Comparison of ENCODE assay signal across 8 mouse cellular contexts in the genomic region with DNA sequence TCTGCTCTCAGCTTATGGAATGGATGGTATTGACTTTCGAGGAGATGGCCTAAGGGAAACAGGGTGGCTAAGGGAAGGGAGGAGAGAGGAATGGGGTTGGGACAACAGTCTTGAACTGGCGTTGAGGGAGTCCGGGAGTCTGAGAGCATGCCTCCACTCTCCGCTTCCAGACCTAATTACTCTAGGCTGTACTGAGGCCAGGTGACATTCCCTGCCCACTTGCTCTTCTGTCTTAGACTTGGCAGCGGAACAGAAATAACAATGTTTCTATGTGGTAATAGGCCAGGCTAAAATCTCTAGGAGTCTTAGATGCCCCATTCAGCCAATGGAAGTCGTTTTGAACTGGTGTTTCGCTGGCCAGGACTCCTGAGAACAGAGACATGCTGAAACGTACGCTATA. TPM values are rescaled to one million over a fixed set of nuclear protein-coding genes. Genes with fewer than 3 reads are reported as not detected.
DNase-seq lines count a peak whose midpoint lies in the region; ATAC-seq and TF ChIP-seq lines count a peak whose summit lies in the region.

No protein-coding gene starts in this region.

- peak; percentile 74 for DNase-seq in liver, adult 2 months (ENCODE audit: extremely low read depth, low read depth, low spot score)
- DNase-seq in liver = no peak
- no peak for DNase-seq in yolk sac, embryonic 10.5 days (ENCODE audit: low spot score)
- DNase-seq in urinary bladder, adult 2 months (ENCODE audit: low spot score) = no peak
- no peak for DNase-seq in layer of hippocampus, postnatal 10 days (ENCODE audit: low spot score in 2 of 2)

- no peak for TF ChIP-seq CTCF in liver, adult 2 months (IDR thresholded peaks at IDR 0.05; ENCODE audit: low read depth, low read length)

- ATAC-seq in embryonic facial prominence, embryonic 12.5 days (ENCODE audit: insufficient number of reproducible peaks, insufficient read depth, low FRiP score, low TSS enrichment) = no peak
- ATAC-seq in intestine, embryonic 15.5 days = no peak
- ATAC-seq in neural tube, embryonic 14.5 days (ENCODE audit: low read depth) = no peak

- TF ChIP-seq POLR2A in liver, adult 2 months (IDR thresholded peaks at IDR 0.05; ENCODE audit: extremely low read depth, insufficient read depth, low read length) = no peak

- 0 out of 2 replicates have a peak overlapping the region, but pooled peaks have one; percentile 1 for H3K27ac ChIP-seq in liver, adult 2 months (replicated peaks; ENCODE audit: insufficient read depth, low read depth, low read length)
- 0 out of 2 replicates have a peak overlapping the region, but pooled peaks have one; percentile 11 for H3K27ac ChIP-seq in embryonic facial prominence, embryonic 12.5 days
- no peak overlapping the region for H3K27ac ChIP-seq in intestine, embryonic 15.5 days
- no peak overlapping the region for H3K27ac ChIP-seq in neural tube, embryonic 14.5 days (ENCODE audit: low read depth, low read length)

- H3K4me1 ChIP-seq in liver, adult 2 months (ENCODE audit: control insufficient read depth, insufficient read depth, low read length) = peaks cover 13% of the 10 kb centered on the region
- H3K4me1 ChIP-seq in embryonic facial prominence, embryonic 12.5 days = peaks cover 6% of the 10 kb centered on the region
- peaks cover 6% of the 10 kb centered on the region; the same call in 1 of the 2 replicates for H3K4me1 ChIP-seq in intestine, embryonic 15.5 days (replicated peaks)
- H3K4me1 ChIP-seq in neural tube, embryonic 14.5 days (ENCODE audit: control insufficient read depth, insufficient read depth, low read length) = 0 out of 2 replicates have a peak, but pooled peaks cover 5% of the 10 kb centered on the region

- peak overlapping the region; percentile 70 for H3K4me2 ChIP-seq in embryonic facial prominence, embryonic 12.5 days (replicated peaks)
- H3K4me2 ChIP-seq in intestine, embryonic 15.5 days (replicated peaks) = peak overlapping the region; percentile 72
- H3K4me2 ChIP-seq in neural tube, embryonic 14.5 days (ENCODE audit: low read depth, low read length) = peak overlapping the region; percentile 59

- H3K79me2 ChIP-seq in liver, adult 2 months (ENCODE audit: control insufficient read depth, insufficient read depth, low read length) = no peaks in the 10 kb centered on the region

- H3K27me3 ChIP-seq in liver, adult 2 months (ENCODE audit: control insufficient read depth, insufficient read depth, low read length) = no peaks in the 10 kb centered on the region
- H3K27me3 ChIP-seq in embryonic facial prominence, embryonic 12.5 days = no peaks in the 10 kb centered on the region
- no peaks in the 10 kb centered on the region for H3K27me3 ChIP-seq in intestine, embryonic 15.5 days (replicated peaks)
- no peaks in the 10 kb centered on the region for H3K27me3 ChIP-seq in neural tube, embryonic 14.5 days (ENCODE audit: control insufficient read depth, insufficient read depth, low read length)

- 41% methylated on average over 9 of the region's 9 CpGs for WGBS in liver, adult 2 months
- WGBS in embryonic facial prominence, embryonic 12.5 days = 80% methylated on average over 9 of the region's 9 CpGs
- WGBS in intestine, embryonic 15.5 days = 71% methylated on average over 9 of the region's 9 CpGs
- 88% methylated on average over 9 of the region's 9 CpGs for WGBS in neural tube, embryonic 14.5 days

- H3K36me3 ChIP-seq in liver, adult 2 months (ENCODE audit: control insufficient read depth, insufficient read depth, low read length) = peaks cover 2% of the 10 kb centered on the region; the same call in 1 of the 2 replicates
- H3K36me3 ChIP-seq in embryonic facial prominence, embryonic 12.5 days = peaks cover 6% of the 10 kb centered on the region
- no peaks in the 10 kb centered on the region for H3K36me3 ChIP-seq in intestine, embryonic 15.5 days
- H3K36me3 ChIP-seq in neural tube, embryonic 14.5 days (ENCODE audit: control insufficient read depth, insufficient read depth, low read length) = peaks cover 4% of the 10 kb centered on the region; the same call in 1 of the 2 replicates

- peak overlapping the region; percentile 82; the same call in 1 of the 2 replicates for H3K9ac ChIP-seq in liver, adult 2 months (ENCODE audit: low read depth, low read length)
- peak overlapping the region; percentile 72 for H3K9ac ChIP-seq in embryonic facial prominence, embryonic 12.5 days
- H3K9ac ChIP-seq in intestine, embryonic 15.5 days = no peak overlapping the region
- H3K9ac ChIP-seq in neural tube, embryonic 14.5 days (replicated peaks; ENCODE audit: low read depth, low read length) = no peak overlapping the region

- no peaks in the 10 kb centered on the region for H3K9me3 ChIP-seq in embryonic facial prominence, embryonic 12.5 days
- H3K9me3 ChIP-seq in intestine, embryonic 15.5 days = no peaks in the 10 kb centered on the region
- H3K9me3 ChIP-seq in neural tube, embryonic 14.5 days (ENCODE audit: control insufficient read depth, low read length) = no peaks in the 10 kb centered on the region

- H3K4me3 ChIP-seq in liver, adult 2 months (ENCODE audit: insufficient read depth, low read depth, low read length) = peak overlapping the region; percentile 80
- H3K4me3 ChIP-seq in embryonic facial prominence, embryonic 12.5 days = peak overlapping the region; percentile 81
- peak overlapping the region; percentile 64 for H3K4me3 ChIP-seq in intestine, embryonic 15.5 days (replicated peaks)
- H3K4me3 ChIP-seq in neural tube, embryonic 14.5 days (ENCODE audit: low read depth, low read length) = peak overlapping the region; percentile 58

RNA-seq across cellular contexts. Expression of a gene that starts 0.8 kb away (rescaled TPM):
- total RNA-seq in liver, adult 2 months (2014; rRNA removed) = 11.3 and 12.5 TPM in 2 replicates
- 8.7 and 10.6 TPM in 2 replicates for polyA plus RNA-seq in liver, adult 2 months (2012; rRNA removed)
- 18.2 and 18.4 TPM in 2 replicates for polyA plus RNA-seq in embryonic facial prominence, embryonic 12.5 days (2016; fragmentation: Nextera tagmentation; extraction: Ambion mirVana)
- polyA plus RNA-seq in intestine, embryonic 15.5 days (2015; fragmentation: Nextera tagmentation; extraction: Ambion mirVana) = 10.2 and 10.7 TPM in 2 replicates
- 5.1 and 14.6 TPM in 2 replicates for polyA plus RNA-seq in neural tube, embryonic 14.5 days (2014; fragmentation: Nextera tagmentation; extraction: Ambion mirVana)
- 13.5 and 18.5 TPM in 2 replicates for polyA plus RNA-seq in urinary bladder, adult 2 months (2012; rRNA removed)
- 10 to 100 TPM; 18.7 to 20.1 TPM for total RNA-seq in layer of hippocampus, postnatal 10 days (2021)

RNA-seq across cellular contexts. Expression of a gene that starts 14.3 kb away (rescaled TPM):
- total RNA-seq in liver, adult 2 months (2014; rRNA removed) = 43.6 and 50.5 TPM in 2 replicates
- 76.8 and 86.2 TPM in 2 replicates for polyA plus RNA-seq in liver, adult 2 months (2012; rRNA removed)
- polyA plus RNA-seq in embryonic facial prominence, embryonic 12.5 days (2016; fragmentation: Nextera tagmentation; extraction: Ambion mirVana) = 10.4 and 11.3 TPM in 2 replicates
- polyA plus RNA-seq in intestine, embryonic 15.5 days (2015; fragmentation: Nextera tagmentation; extraction: Ambion mirVana) = 30.2 and 32.7 TPM in 2 replicates
- polyA plus RNA-seq in neural tube, embryonic 14.5 days (2014; fragmentation: Nextera tagmentation; extraction: Ambion mirVana) = not detected in 2 replicates
- polyA plus RNA-seq in urinary bladder, adult 2 months (2012; rRNA removed) = 57.5 and 70.1 TPM in 2 replicates
- total RNA-seq in layer of hippocampus, postnatal 10 days (2021) = under 1 TPM in 1 of 2 experiments, not detected in 1; 0.29 TPM

RNA-seq across cellular contexts. Expression of a gene that starts 17.6 kb away (rescaled TPM):
- total RNA-seq in liver, adult 2 months (2014; rRNA removed) = 0.09 and 0.27 TPM in 2 replicates
- polyA plus RNA-seq in liver, adult 2 months (2012; rRNA removed) = 0.21 and 0.91 TPM in 2 replicates
- polyA plus RNA-seq in embryonic facial prominence, embryonic 12.5 days (2016; fragmentation: Nextera tagmentation; extraction: Ambion mirVana) = 52.8 and 66.5 TPM in 2 replicates
- polyA plus RNA-seq in intestine, embryonic 15.5 days (2015; fragmentation: Nextera tagmentation; extraction: Ambion mirVana) = 34.4 and 37.9 TPM in 2 replicates
- polyA plus RNA-seq in neural tube, embryonic 14.5 days (2014; fragmentation: Nextera tagmentation; extraction: Ambion mirVana) = 65.3 and 74.7 TPM in 2 replicates
- 36.0 and 45.0 TPM in 2 replicates for polyA plus RNA-seq in urinary bladder, adult 2 months (2012; rRNA removed)
- total RNA-seq in layer of hippocampus, postnatal 10 days (2021) = 10 to 100 TPM; 23.2 to 26.2 TPM

RNA-seq across cellular contexts. Expression of a gene that starts 59.7 kb away (rescaled TPM):
- total RNA-seq in liver, adult 2 months (2014; rRNA removed) = 21.9 and 23.0 TPM in 2 replicates
- 8.3 and 11.0 TPM in 2 replicates for polyA plus RNA-seq in liver, adult 2 months (2012; rRNA removed)
- 41.7 and 43.4 TPM in 2 replicates for polyA plus RNA-seq in embryonic facial prominence, embryonic 12.5 days (2016; fragmentation: Nextera tagmentation; extraction: Ambion mirVana)
- 34.0 and 34.3 TPM in 2 replicates for polyA plus RNA-seq in intestine, embryonic 15.5 days (2015; fragmentation: Nextera tagmentation; extraction: Ambion mirVana)
- 38.0 and 38.7 TPM in 2 replicates for polyA plus RNA-seq in neural tube, embryonic 14.5 days (2014; fragmentation: Nextera tagmentation; extraction: Ambion mirVana)
- 25.8 and 26.3 TPM in 2 replicates for polyA plus RNA-seq in urinary bladder, adult 2 months (2012; rRNA removed)
- total RNA-seq in layer of hippocampus, postnatal 10 days (2021) = 10 to 100 TPM; 30.4 to 32.3 TPM

RNA-seq across cellular contexts. Expression of a gene that starts 59.7 kb away (rescaled TPM):
- total RNA-seq in liver, adult 2 months (2014; rRNA removed) = 9.7 and 9.9 TPM in 2 replicates
- polyA plus RNA-seq in liver, adult 2 months (2012; rRNA removed) = 8.8 and 12.0 TPM in 2 replicates
- 56.9 and 57.3 TPM in 2 replicates for polyA plus RNA-seq in embryonic facial prominence, embryonic 12.5 days (2016; fragmentation: Nextera tagmentation; extraction: Ambion mirVana)
- 47.3 and 49.0 TPM in 2 replicates for polyA plus RNA-seq in intestine, embryonic 15.5 days (2015; fragmentation: Nextera tagmentation; extraction: Ambion mirVana)
- polyA plus RNA-seq in neural tube, embryonic 14.5 days (2014; fragmentation: Nextera tagmentation; extraction: Ambion mirVana) = 65.7 and 67.8 TPM in 2 replicates
- polyA plus RNA-seq in urinary bladder, adult 2 months (2012; rRNA removed) = 16.6 and 19.1 TPM in 2 replicates
- 10 to 100 TPM; 40.3 to 44.7 TPM for total RNA-seq in layer of hippocampus, postnatal 10 days (2021)

Comparison
In these comparisons a context has a peak if more than half of its experiments do, and no peak if none do; other contexts are left out.
1. H3K27ac ChIP-seq: peak in liver, adult 2 months (single experiment) and embryonic facial prominence, embryonic 12.5 days (single experiment); none in intestine, embryonic 15.5 days (single experiment) and neural tube, embryonic 14.5 days (single experiment).
2. H3K9ac ChIP-seq: peak in liver, adult 2 months (single experiment) and embryonic facial prominence, embryonic 12.5 days (single experiment); none in intestine, embryonic 15.5 days (single experiment) and neural tube, embryonic 14.5 days (single experiment).
3. RNA of a gene that starts 14.3 kb away (polyA plus RNA-seq): 76.8 to 86.2 TPM in liver, adult 2 months, 57.5 to 70.1 TPM in urinary bladder, adult 2 months, 30.2 to 32.7 TPM in intestine, embryonic 15.5 days and 10.4 to 11.3 TPM in embryonic facial prominence, embryonic 12.5 days; not detected in neural tube, embryonic 14.5 days; every median in the first group is over 10 times any median in the second.
4. RNA of a gene that starts 17.6 kb away (polyA plus RNA-seq): 65.3 to 74.7 TPM in neural tube, embryonic 14.5 days, 52.8 to 66.5 TPM in embryonic facial prominence, embryonic 12.5 days, 36.0 to 45.0 TPM in urinary bladder, adult 2 months and 34.4 to 37.9 TPM in intestine, embryonic 15.5 days; 0.21 to 0.91 TPM in liver, adult 2 months; every median in the first group is over 10 times any median in the second.
5. Peak in every context shown above with its lines, with median percentiles within 50 percentile points of each other: H3K4me3 ChIP-seq and H3K4me2 ChIP-seq.